In the genomic region with DNA sequence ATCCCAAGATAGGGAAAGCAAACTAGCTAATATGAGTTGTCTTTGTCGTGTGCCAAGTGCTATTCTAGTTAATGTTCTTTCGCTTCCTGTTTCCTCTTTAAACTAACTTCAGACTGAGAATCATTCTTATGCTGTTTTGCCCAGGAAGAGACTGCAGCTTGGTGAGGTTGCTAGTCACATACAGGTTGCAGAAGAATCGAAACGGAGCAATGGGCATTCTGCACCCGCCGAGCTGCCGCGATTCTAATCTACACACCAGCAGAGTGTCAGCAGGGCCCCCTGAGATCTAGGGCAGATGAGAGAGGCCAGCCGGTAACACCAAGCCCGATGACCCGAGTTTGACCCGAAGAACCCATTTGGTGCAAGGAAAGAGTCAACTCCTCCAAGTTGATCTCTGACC, we compare ENCODE assay signal across 8 mouse cellular contexts. TPM values are rescaled to one million over a fixed set of nuclear protein-coding genes. Genes with fewer than 3 reads are reported as not detected.
DNase-seq lines count a peak whose midpoint lies in the region; ATAC-seq and TF ChIP-seq lines count a peak whose summit lies in the region.

No protein-coding gene starts in this region.

- no peak for TF ChIP-seq CTCF in heart, postnatal 0 days (IDR thresholded peaks at IDR 0.05; ENCODE audit: low read depth)

- H3K27ac ChIP-seq in heart, embryonic 12.5 days (ENCODE audit: poor library complexity, severe bottlenecking), result no peak overlapping the region
- H3K27ac ChIP-seq in heart, postnatal 0 days (ENCODE audit: low read depth), result no peak overlapping the region

- no peaks in the 10 kb centered on the region for H3K36me3 ChIP-seq in heart, embryonic 12.5 days
- H3K36me3 ChIP-seq in heart, postnatal 0 days (replicated peaks; ENCODE audit: control insufficient read depth, insufficient read depth, low read length), result no peaks in the 10 kb centered on the region

- no peaks in the 10 kb centered on the region for H3K27me3 ChIP-seq in heart, embryonic 12.5 days (replicated peaks)
- no peaks in the 10 kb centered on the region for H3K27me3 ChIP-seq in heart, postnatal 0 days (ENCODE audit: control insufficient read depth, insufficient read depth, low read length)

- intact Hi-C loops in heart, postnatal 25 days (cut with DNase I), result no loop called here

- H3K4me1 ChIP-seq in heart, embryonic 12.5 days (replicated peaks), result peaks cover 17% of the 10 kb centered on the region
- H3K4me1 ChIP-seq in heart, postnatal 0 days (ENCODE audit: control insufficient read depth, insufficient read depth), result peaks cover 4% of the 10 kb centered on the region

- whole genome bisulfite sequencing in heart, embryonic 12.5 days, result 13% methylated on average over 12 of the region's 12 CpGs
- 11% methylated on average over 12 of the region's 12 CpGs for WGBS in heart, postnatal 0 days

- ATAC-seq in heart, embryonic 12.5 days (ENCODE audit: insufficient number of reproducible peaks, low FRiP score), result no peak
- ATAC-seq in heart, postnatal 0 days (ENCODE audit: insufficient read depth, low read depth), result no peak
- ATAC-seq in cerebellum, adult (ENCODE audit: insufficient number of reproducible peaks, low FRiP score, low TSS enrichment), result no peak

- peak overlapping the region; percentile 61 for H3K4me2 ChIP-seq in heart, embryonic 12.5 days
- H3K4me2 ChIP-seq in heart, postnatal 0 days (ENCODE audit: low read depth, low read length), result peak overlapping the region; percentile 47

- H3K4me3 ChIP-seq in heart, embryonic 12.5 days, result peak overlapping the region; percentile 26; the same call in 1 of the 2 replicates
- peak overlapping the region; percentile 24; the same call in 1 of the 2 replicates for H3K4me3 ChIP-seq in heart, postnatal 0 days (ENCODE audit: low read depth, low read length)

- no peaks in the 10 kb centered on the region for H3K9me3 ChIP-seq in heart, embryonic 12.5 days (replicated peaks)
- H3K9me3 ChIP-seq in heart, postnatal 0 days (replicated peaks; ENCODE audit: control insufficient read depth, low read length), result no peaks in the 10 kb centered on the region

- H3K9ac ChIP-seq in heart, embryonic 12.5 days, result no peak overlapping the region
- H3K9ac ChIP-seq in heart, postnatal 0 days (replicated peaks; ENCODE audit: low read depth, low read length), result no peak overlapping the region

- no peak for TF ChIP-seq EP300 in heart, postnatal 0 days (IDR thresholded peaks at IDR 0.05; ENCODE audit: low read depth)

- DNase-seq in heart, postnatal 25 days (ENCODE audit: low spot score), result no peak
- DNase-seq in CD4-positive, CD25-positive, alpha-beta regulatory T cell, adult 2 months (ENCODE audit: low read depth, low spot score), result peak; percentile 27
- DNase-seq in heart, postnatal 0 days (ENCODE audit: low spot score), result no peak
- peak; percentile 24 for DNase-seq in lung, postnatal 36 days
- DNase-seq in cerebellum, adult 11 months, result no peak
- DNase-seq in ovary, postnatal 10 days (ENCODE audit: low spot score), result no peak

RNA-seq across cellular contexts. Expression of a gene that starts 0.8 kb away (rescaled TPM):
- 0.41 and 0.54 TPM in 2 replicates for polyA plus RNA-seq in heart, embryonic 12.5 days (2016; fragmentation: Nextera tagmentation; extraction: Ambion mirVana)
- under 1 TPM in 1 of 2 experiments, not detected in 1; 0.17 TPM for total RNA-seq in heart, postnatal 25 days (2021)
- 1.1 and 3.5 TPM in 2 replicates for total RNA-seq in heart, postnatal 0 days (2014; rRNA removed; ENCODE audit: low replicate concordance)
- polyA plus RNA-seq in heart, postnatal 0 days (2015; fragmentation: Nextera tagmentation; extraction: Ambion mirVana), result 0.23 and 0.27 TPM in 2 replicates

RNA-seq across cellular contexts. Expression of a gene that starts 58.3 kb away (rescaled TPM):
- 15.8 and 16.9 TPM in 2 replicates for polyA plus RNA-seq in heart, embryonic 12.5 days (2016; fragmentation: Nextera tagmentation; extraction: Ambion mirVana)
- total RNA-seq in heart, postnatal 25 days (2021), result 10 to 100 TPM; 14.7 to 15.6 TPM
- total RNA-seq in heart, postnatal 0 days (2014; rRNA removed; ENCODE audit: low replicate concordance), result 11.5 and 35.0 TPM in 2 replicates
- polyA plus RNA-seq in heart, postnatal 0 days (2015; fragmentation: Nextera tagmentation; extraction: Ambion mirVana), result 6.2 and 7.1 TPM in 2 replicates

Comparison
In these comparisons a context has a peak if more than half of its experiments do, and no peak if none do; other contexts are left out.
1. DNase-seq: peak in CD4-positive, CD25-positive, alpha-beta regulatory T cell, adult 2 months (single experiment) and lung, postnatal 36 days (single experiment); none in heart, postnatal 25 days (single experiment), heart, postnatal 0 days (single experiment), cerebellum, adult 11 months (single experiment) and ovary, postnatal 10 days (single experiment).